8 mouse cellular contexts compared by ENCODE assay signal in the genomic region with DNA sequence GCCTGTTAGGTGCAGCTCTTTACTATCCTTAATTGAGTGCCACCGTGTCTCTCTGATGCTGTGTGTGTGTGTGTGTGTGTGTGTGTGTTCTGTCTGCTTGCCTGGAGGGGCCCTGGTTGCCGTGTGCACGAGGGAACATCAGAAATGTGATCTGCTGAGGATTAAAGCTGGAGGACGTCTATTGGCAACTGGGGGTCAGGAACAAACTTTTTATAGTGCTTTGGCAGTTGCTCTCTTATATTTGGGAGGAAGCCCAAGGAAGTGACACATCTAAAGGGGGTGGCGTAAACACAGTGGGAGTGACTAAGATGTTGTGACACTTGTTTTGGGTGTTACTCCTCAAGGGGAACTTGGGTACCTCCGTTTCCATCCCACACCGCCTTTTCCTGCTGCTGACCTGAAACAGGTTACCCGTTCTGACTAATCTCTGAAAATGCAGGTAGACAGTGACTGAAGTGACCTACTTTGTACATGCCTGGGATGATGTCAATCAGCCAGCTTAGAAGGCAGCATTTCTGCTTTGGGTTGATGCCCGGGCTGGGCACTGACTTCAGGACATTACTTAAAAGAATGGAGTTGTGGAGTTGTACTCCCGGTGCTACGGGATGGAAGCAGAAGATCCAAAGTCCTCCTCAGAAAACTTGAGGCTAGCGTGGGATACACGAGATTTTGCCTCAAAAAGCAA. TPM values are rescaled to one million over a fixed set of nuclear protein-coding genes. Genes with fewer than 3 reads are reported as not detected.
DNase-seq lines count a peak whose midpoint lies in the region; ATAC-seq and TF ChIP-seq lines count a peak whose summit lies in the region.

No protein-coding gene starts in this region.

- DNase-seq in kidney, postnatal 14 days, result peak; percentile 12
- DNase-seq in kidney, postnatal 4 days, result no peak
- peak; percentile 88 for DNase-seq in T-cell, adult 2 months (ENCODE audit: low spot score)
- DNase-seq in gastrocnemius, adult 8-10 months (ENCODE audit: low spot score in 2 of 2), result peak; percentile 68 to 73
- DNase-seq in liver, embryonic 14.5 days (ENCODE audit: low read depth in 3 of 3, low spot score in 3 of 3), result no peak
- peak; percentile 71 to 76 for DNase-seq in natural killer cell, adult 2 months (ENCODE audit: low spot score in 2 of 2)
- no peak for DNase-seq in ovary, postnatal 10 days (ENCODE audit: low spot score)
- no peak for DNase-seq in layer of hippocampus, postnatal 25 days (ENCODE audit: extremely low spot score in 1 of 2, low spot score in 1 of 2)

- no peaks in the 10 kb centered on the region for H3K36me3 ChIP-seq in liver, embryonic 14.5 days (replicated peaks; ENCODE audit: control insufficient read depth, insufficient read depth, low read depth)

- no peak for TF ChIP-seq EP300 in liver, embryonic 14.5 days (IDR thresholded peaks at IDR 0.05; ENCODE audit: low read depth)

- H3K9ac ChIP-seq in liver, embryonic 14.5 days (replicated peaks), result no peak overlapping the region

- H3K4me2 ChIP-seq in liver, embryonic 14.5 days (ENCODE audit: low read depth), result no peak overlapping the region

- no peak for TF ChIP-seq CTCF in liver, embryonic 14.5 days (IDR thresholded peaks at IDR 0.05; ENCODE audit: low read depth)

- 59% methylated on average over 13 of the region's 13 CpGs for WGBS in liver, embryonic 14.5 days (ENCODE audit: insufficient replicate concordance)

- no peak overlapping the region for H3K4me3 ChIP-seq in liver, embryonic 14.5 days (ENCODE audit: insufficient read depth in 1 of 2, low read depth in 2 of 2, low read length in 2 of 2)

- no peaks in the 10 kb centered on the region for H3K27me3 ChIP-seq in liver, embryonic 14.5 days (ENCODE audit: control insufficient read depth, insufficient read depth, low read length)

- H3K9me3 ChIP-seq in liver, embryonic 14.5 days (ENCODE audit: control insufficient read depth, low read length), result no peaks in the 10 kb centered on the region

- peak; percentile 26; the same call in 1 of the 2 replicates for ATAC-seq in liver, embryonic 14.5 days (ENCODE audit: insufficient read depth)

- H3K27ac ChIP-seq in liver, embryonic 14.5 days, result no peak overlapping the region; the same call in 1 of the 2 replicates

- peaks cover 16 to 23% of the 10 kb centered on the region in 2 experiments for H3K4me1 ChIP-seq in liver, embryonic 14.5 days (replicated peaks; ENCODE audit: control insufficient read depth in 2 of 2, insufficient read depth in 2 of 2, low read length in 1 of 2)

RNA-seq across cellular contexts. Expression of gene Hectd1, which starts 37.0 kb away (rescaled TPM):
- total RNA-seq in gastrocnemius, adult 8-10 months (2022), result 10 to 100 TPM; 90.1 to 99.0 (median 95.5) TPM
- polyA plus RNA-seq in liver, embryonic 14.5 days (2012; rRNA removed), result 17.9 and 22.3 TPM in 2 replicates
- polyA plus RNA-seq in liver, embryonic 14.5 days (2014; fragmentation: Nextera tagmentation; extraction: Ambion mirVana), result 22.1 and 25.2 TPM in 2 replicates
- 10 to 100 TPM; 81.8 to 84.1 TPM for total RNA-seq in layer of hippocampus, postnatal 25 days (2021)

Comparison
In these comparisons a context has a peak if more than half of its experiments do, and no peak if none do; other contexts are left out.
1. DNase-seq: peak in kidney, postnatal 14 days (single experiment), T-cell, adult 2 months (single experiment), gastrocnemius, adult 8-10 months (2 of 2) and natural killer cell, adult 2 months (2 of 2); none in kidney, postnatal 4 days (0 of 2), liver, embryonic 14.5 days (0 of 3), ovary, postnatal 10 days (single experiment) and layer of hippocampus, postnatal 25 days (0 of 2).